Mouse (Mus musculus) CH12.LX (cell line): ENCODE measurements around the gene Hist1h2af. TPM values are rescaled to one million over a fixed set of nuclear protein-coding genes. Genes with fewer than 3 reads are reported as not detected.

ENCODE experiments used
- DNase-seq: peaks from one replicate; pipeline ENCODE4 v3.0.0-alpha.2; 2013; ENCODE audit errors: extremely low read depth
- H3K27ac ChIP-seq: 2 replicates; pipeline ENCODE4 v1.5.1; 2012; ENCODE audit warnings: low read depth, mild to moderate bottlenecking, control low read depth, moderate library complexity; ENCODE audit not compliant: insufficient read depth
- H3K27me3 ChIP-seq: replicated peaks from 2 replicates; pipeline ENCODE3; 2012; ENCODE audit warnings: inconsistent platforms
- H3K36me3 ChIP-seq, 2 experiments: replicated peaks in 1 of 2; 2 replicates each; pipeline versions ENCODE3 to v1.6.1; 2012; ENCODE audit warnings: inconsistent platforms in 1 of 2, low read length in 1 of 2, mild to moderate bottlenecking in 1 of 2, mixed read lengths in 1 of 2, moderate library complexity in 1 of 2; ENCODE audit not compliant: control insufficient read depth in 1 of 2, insufficient read depth in 1 of 2
- H3K4me1 ChIP-seq, 2 experiments: 2 replicates each; pipeline ENCODE4 v1.6.1; 2012; ENCODE audit warnings: inconsistent platforms in 1 of 2, moderate library complexity in 1 of 2; ENCODE audit not compliant: insufficient read depth in 2 of 2, control insufficient read depth in 1 of 2
- H3K4me2 ChIP-seq: 2 replicates; pipeline ENCODE4 v1.6.1; 2012; ENCODE audit warnings: low read depth, mild to moderate bottlenecking, control low read depth; ENCODE audit not compliant: poor library complexity, insufficient read depth, severe bottlenecking
- H3K4me3 ChIP-seq, 3 experiments: fragments of 150-350 bp in 1 of 3; sonication (generic) in 1 of 3; replicated peaks in 1 of 3; 2 replicates each; pipeline versions ENCODE3 to v1.5.1; 2011 to 2012; ENCODE audit warnings: low read depth in 2 of 3, low read length in 2 of 3, mild to moderate bottlenecking in 2 of 3, moderate library complexity in 2 of 3, control low read depth in 1 of 3, improper control_type of control experiment in 1 of 3, inconsistent platforms in 1 of 3, mixed read lengths in 1 of 3; ENCODE audit not compliant: poor library complexity in 1 of 3
- H3K79me2 ChIP-seq: replicated peaks from 2 replicates; pipeline ENCODE4 v1.6.1; 2012; ENCODE audit warnings: mild to moderate bottlenecking, moderate library complexity; ENCODE audit not compliant: control insufficient read depth, poor library complexity, insufficient read depth, severe bottlenecking; ENCODE audit errors: extremely low read depth
- H3K9ac ChIP-seq: 2 replicates; pipeline ENCODE4 v1.6.1; 2012; ENCODE audit warnings: low read depth, mild to moderate bottlenecking, control low read depth, moderate library complexity; ENCODE audit not compliant: insufficient read depth
- H3K9me3 ChIP-seq: replicated peaks from 2 replicates; pipeline ENCODE3; 2012; ENCODE audit warnings: low read length, inconsistent platforms, mixed read lengths
- BHLHE40 ChIP-seq: IDR thresholded peaks from 2 replicates; pipeline ENCODE4 v1.6.1; 2011; ENCODE audit warnings: mild to moderate bottlenecking, low read depth, low read length, improper control_type of control experiment
- CHD1 ChIP-seq: IDR thresholded peaks from 2 replicates; pipeline ENCODE4 v1.6.1; 2012; ENCODE audit warnings: low read depth, low read length, improper control_type of control experiment, inconsistent platforms
- CTCF ChIP-seq, 2 experiments: IDR thresholded peaks in 1 of 2; conservative IDR thresholded peaks in 1 of 2; 2 replicates each; pipeline ENCODE4 v1.5.1; 2011 to 2012; ENCODE audit warnings: low read depth in 2 of 2, low read length in 2 of 2, improper control_type of control experiment in 1 of 2, inconsistent platforms in 1 of 2, mild to moderate bottlenecking in 1 of 2, moderate library complexity in 1 of 2
- E2F4 ChIP-seq: IDR thresholded peaks from 2 replicates; pipeline ENCODE4 v1.6.1; 2011; ENCODE audit warnings: low read depth, low read length, improper control_type of control experiment; ENCODE audit not compliant: insufficient replicate concordance
- ELF1 ChIP-seq: IDR thresholded peaks from 2 replicates; pipeline ENCODE4 v1.6.1; 2014; ENCODE audit warnings: low read depth, mild to moderate bottlenecking, inconsistent platforms, low read length, improper control_type of control experiment
- EP300 ChIP-seq: IDR thresholded peaks from 2 replicates; pipeline ENCODE4 v1.6.1; 2011; ENCODE audit warnings: low read length, improper control_type of control experiment
- ETS1 ChIP-seq: conservative IDR thresholded peaks from 2 replicates; pipeline ENCODE4 v1.6.1; 2012; ENCODE audit warnings: low read depth, mild to moderate bottlenecking, inconsistent platforms, low read length, improper control_type of control experiment, moderate library complexity
- GABPA ChIP-seq: IDR thresholded peaks from 2 replicates; pipeline ENCODE4 v1.6.1; 2012; ENCODE audit warnings: low read depth, low read length, improper control_type of control experiment, inconsistent platforms; ENCODE audit not compliant: insufficient replicate concordance
- HCFC1 ChIP-seq: IDR thresholded peaks from 2 replicates; pipeline ENCODE4 v1.6.1; 2012; ENCODE audit warnings: low read depth, mild to moderate bottlenecking, inconsistent platforms, low read length, improper control_type of control experiment
- IRF4 ChIP-seq: IDR thresholded peaks from 2 replicates; pipeline ENCODE4 v1.6.1; 2014; ENCODE audit warnings: low read depth, mild to moderate bottlenecking, inconsistent platforms, low read length, improper control_type of control experiment
- JUN ChIP-seq: IDR thresholded peaks from 2 replicates; pipeline ENCODE4 v1.6.1; 2011; ENCODE audit warnings: low read depth, mild to moderate bottlenecking, low read length, improper control_type of control experiment, moderate library complexity; ENCODE audit not compliant: insufficient read depth
- JUND ChIP-seq: conservative IDR thresholded peaks from 2 replicates; pipeline ENCODE4 v1.6.1; 2011; ENCODE audit warnings: low read depth, low read length, improper control_type of control experiment
- KAT2A ChIP-seq: IDR thresholded peaks from 2 replicates; pipeline ENCODE4 v1.6.1; 2012; ENCODE audit warnings: low read length, improper control_type of control experiment, inconsistent platforms; ENCODE audit not compliant: insufficient replicate concordance
- MAFK ChIP-seq: IDR thresholded peaks from 2 replicates; pipeline ENCODE4 v1.6.1; 2011; ENCODE audit warnings: low read length, improper control_type of control experiment; ENCODE audit not compliant: insufficient replicate concordance
- MAZ ChIP-seq: IDR thresholded peaks from 2 replicates; pipeline ENCODE4 v1.6.1; 2012; ENCODE audit warnings: low read depth, mild to moderate bottlenecking, inconsistent platforms, low read length, improper control_type of control experiment, moderate library complexity
- MEF2A ChIP-seq: IDR thresholded peaks from 2 replicates; pipeline ENCODE4 v1.6.1; 2014; ENCODE audit warnings: low read depth, mild to moderate bottlenecking, inconsistent platforms, low read length, improper control_type of control experiment, borderline replicate concordance
- MXI1 ChIP-seq: IDR thresholded peaks from 2 replicates; pipeline ENCODE4 v1.6.1; 2011; ENCODE audit warnings: mild to moderate bottlenecking, low read depth, low read length, improper control_type of control experiment
- MYC ChIP-seq: IDR thresholded peaks from 2 replicates; pipeline ENCODE4 v1.6.1; 2011; ENCODE audit warnings: low read depth, mild to moderate bottlenecking, improper control_type of control experiment, low read length
- NELFE ChIP-seq: IDR thresholded peaks from 2 replicates; pipeline ENCODE4 v1.6.1; 2011; ENCODE audit warnings: low read depth, low read length, improper control_type of control experiment
- NRF1 ChIP-seq: IDR thresholded peaks from 2 replicates; pipeline ENCODE4 v1.6.1; 2014; ENCODE audit warnings: low read depth, mild to moderate bottlenecking, inconsistent platforms, low read length, improper control_type of control experiment, moderate library complexity
- PAX5 ChIP-seq: IDR thresholded peaks from 2 replicates; pipeline ENCODE4 v1.6.1; 2012; ENCODE audit warnings: low read length, inconsistent platforms, mixed read lengths
- POLR2A ChIP-seq: IDR thresholded peaks from 2 replicates; pipeline ENCODE4 v1.6.1; 2011; ENCODE audit warnings: low read depth, mild to moderate bottlenecking, improper control_type of control experiment, low read length
- POLR2AphosphoS2 ChIP-seq: IDR thresholded peaks from 2 replicates; pipeline ENCODE4 v1.6.1; 2011; ENCODE audit warnings: low read depth, low read length, improper control_type of control experiment
- SIN3A ChIP-seq: IDR thresholded peaks from 2 replicates; pipeline ENCODE4 v1.6.1; 2012; ENCODE audit warnings: low read length, improper control_type of control experiment, inconsistent platforms
- SMC3 ChIP-seq: IDR thresholded peaks from 2 replicates; pipeline ENCODE4 v1.6.1; 2011; ENCODE audit warnings: low read depth, low read length, improper control_type of control experiment
- TBP ChIP-seq: conservative IDR thresholded peaks from 2 replicates; pipeline ENCODE4 v1.6.1; 2011; ENCODE audit warnings: low read depth, low read length, improper control_type of control experiment
- TCF12 ChIP-seq: IDR thresholded peaks from 2 replicates; pipeline ENCODE4 v1.6.1; 2014; ENCODE audit warnings: low read depth, mild to moderate bottlenecking, inconsistent platforms, low read length, improper control_type of control experiment
- UBTF ChIP-seq: IDR thresholded peaks from 2 replicates; pipeline ENCODE4 v1.6.1; 2012; ENCODE audit warnings: low read depth, mild to moderate bottlenecking, inconsistent platforms, low read length, improper control_type of control experiment, moderate library complexity
- USF1 ChIP-seq: IDR thresholded peaks from 2 replicates; pipeline ENCODE4 v1.6.1; 2014; ENCODE audit warnings: low read depth, mild to moderate bottlenecking, inconsistent platforms, low read length, improper control_type of control experiment
- ZC3H11A ChIP-seq: IDR thresholded peaks from 2 replicates; pipeline ENCODE4 v1.6.1; 2012; ENCODE audit warnings: low read depth, mild to moderate bottlenecking, inconsistent platforms, low read length, improper control_type of control experiment
- ZMIZ1 ChIP-seq: IDR thresholded peaks from 2 replicates; pipeline ENCODE4 v1.6.1; 2012; ENCODE audit warnings: low read depth, mild to moderate bottlenecking, inconsistent platforms, low read length, improper control_type of control experiment
- ZNF384 ChIP-seq: IDR thresholded peaks from 2 replicates; pipeline ENCODE4 v1.6.1; 2012; ENCODE audit warnings: low read depth, low read length, improper control_type of control experiment, inconsistent platforms
- dilution Hi-C: fragments of 300-500 bp; cut with MboI; formaldehyde crosslinking; loops from 2 replicates; pipeline ENCODE4 v1.14.3; 2020; ENCODE audit warnings: low sequenced_read_pairs; ENCODE audit not compliant: extremely low pct_unique_long_range_greater_than_20kb, extremely low pct_ligation_motif_present
- in situ Hi-C: fragments of 300-500 bp; cut with MboI; formaldehyde crosslinking; loops from 3 replicates; pipeline ENCODE4 v1.14.3; 2019; ENCODE audit warnings: low sequenced_read_pairs, low pct_ligation_motif_present, low pct_unique_long_range_greater_than_20kb, mixed read lengths
- polyA plus RNA-seq: library from polyadenylated mRNA; unstranded; fragments of >175 nt; gene quantifications from 2 replicates; pipeline ENCODE4 v1.2.1, GENCODE M21; 2012; ENCODE audit warnings: low read depth; ENCODE audit not compliant: insufficient read length
- total RNA-seq, 2 experiments: library from RNA; depleted of rRNA; stranded (reverse); fragments of 300-350 nt in 1 of 2; fragments of >200 nt in 1 of 2; gene quantifications; 2 replicates each; pipeline ENCODE4 v1.2.3; 2012 to 2014

Gene Hist1h2af
- total and polyA plus RNA-seq, 3 experiments, result 57.1 to 932 (median 68.6) TPM

DNA sequence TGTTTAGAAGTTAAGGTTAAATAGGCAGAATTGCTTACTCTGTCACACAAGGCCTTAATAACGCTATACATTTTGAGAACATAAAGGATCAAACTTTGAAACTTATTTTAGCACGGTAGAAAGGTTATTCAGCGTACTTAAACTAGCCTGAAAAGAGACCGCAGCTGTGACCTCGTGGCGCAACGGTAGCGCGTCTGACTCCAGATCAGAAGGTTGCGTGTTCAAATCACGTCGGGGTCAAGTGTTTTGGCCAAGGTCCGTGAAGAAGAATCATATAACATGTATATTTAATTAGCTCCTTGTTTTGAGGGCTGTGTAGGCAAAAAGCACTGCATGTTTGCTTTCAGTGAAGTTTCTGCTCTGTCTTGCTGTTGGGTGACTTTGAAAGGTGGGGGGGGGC lies 27.4 kb upstream of the Hist1h2af start (continued):
- no peak for TF ChIP-seq MAZ
- no peak for TF ChIP-seq JUN
- TF ChIP-seq POLR2AphosphoS2, result no peak
- peak; percentile 100 for TF ChIP-seq TBP
- TF ChIP-seq MXI1, result no peak; the same call in 1 of the 2 replicates
- TF ChIP-seq EP300, result no peak
- TF ChIP-seq MEF2A, result no peak
- no peak for TF ChIP-seq PAX5
- TF ChIP-seq CTCF (conservative IDR thresholded peaks at IDR 0.05 in 1 of 2, IDR thresholded peaks at IDR 0.05 in 1 of 2; ENCODE audit: low read depth in 2 of 2, low read length in 2 of 2), result no peak
- TF ChIP-seq ZMIZ1, result no peak
- peak; percentile 94 for TF ChIP-seq ELF1
- TF ChIP-seq NELFE, result no peak
- TF ChIP-seq MYC, result no peak

GRCm38 (mm10) chr13:23506819-23507515 lies 26.7 kb upstream of the Hist1h2af start:
- Histone ChIP-seq H3K9ac (peak overlapping the region; percentile 47), H3K4me2 (peak overlapping the region; percentile 74), H3K4me1 (peaks cover 6 to 41% of the 10 kb centered on the region in 2 experiments; a peak in 3 of 4 replicates), H3K27ac (peak overlapping the region; percentile 87), H3K4me3 (peak overlapping the region; percentile 25 to 55 (median 36)), H3K36me3 (no peaks in the 10 kb centered on the region), H3K27me3 (no peaks in the 10 kb centered on the region), H3K9me3 (no peaks in the 10 kb centered on the region), H3K79me2 (no peaks in the 10 kb centered on the region)
- DNase-seq, result peak; percentile 90
- in situ Hi-C loops, result loop anchor here (10.0 to 25.0 kb wide), 2 partner anchors 202 to 1570 kb away; partner anchors contain the start of gene Zfp184
- dilution Hi-C loops, result no loop called here
- no peak; the same call in 1 of the 2 replicates for TF ChIP-seq IRF4
- TF ChIP-seq USF1, result no peak
- peak; percentile 66 for TF ChIP-seq MAFK
- TF ChIP-seq GABPA, result no peak
- peak; percentile 44; the same call in 1 of the 2 replicates for TF ChIP-seq NELFE
- no peak for TF ChIP-seq SIN3A
- peak; percentile 66; the same call in 1 of the 2 replicates for TF ChIP-seq ELF1
- TF ChIP-seq ETS1, result no peak
- TF ChIP-seq CTCF (conservative IDR thresholded peaks at IDR 0.05 in 1 of 2, IDR thresholded peaks at IDR 0.05 in 1 of 2; ENCODE audit: low read depth in 2 of 2, low read length in 2 of 2), result no peak
- TF ChIP-seq MAZ, result 0 out of 2 replicates have a peak, but pooled peaks have one; percentile 36
- peak; percentile 23; the same call in 1 of the 2 replicates for TF ChIP-seq MXI1
- no peak for TF ChIP-seq MYC
- no peak for TF ChIP-seq SMC3
- TF ChIP-seq NRF1, result 0 out of 2 replicates have a peak, but pooled peaks have one; percentile 6
- TF ChIP-seq TBP, result peak; percentile 98
- no peak for TF ChIP-seq CHD1
- 0 out of 2 replicates have a peak, but pooled peaks have one; percentile 8 for TF ChIP-seq JUND
- no peak for TF ChIP-seq EP300
- TF ChIP-seq BHLHE40, result 0 out of 2 replicates have a peak, but pooled peaks have one; percentile 8
- TF ChIP-seq E2F4, result no peak
- no peak for TF ChIP-seq ZC3H11A
- no peak for TF ChIP-seq UBTF
- TF ChIP-seq PAX5, result no peak
- 0 out of 2 replicates have a peak, but pooled peaks have one; percentile 55 for TF ChIP-seq KAT2A
- TF ChIP-seq HCFC1, result peak; percentile 21; the same call in 1 of the 2 replicates
- TF ChIP-seq TCF12, result 0 out of 2 replicates have a peak, but pooled peaks have one; percentile 27
- peak; percentile 74 for TF ChIP-seq ZNF384
- peak; percentile 49 for TF ChIP-seq POLR2A
- no peak for TF ChIP-seq JUN
